Mouse (Mus musculus) limb, embryonic 13.5 days (tissue): Measurements from ENCODE around the gene Odaph. TPM values are rescaled to one million over a fixed set of nuclear protein-coding genes. Genes with fewer than 3 reads are reported as not detected.
"Not testable (repeated sequence)": the region's sequence is repeated elsewhere in the genome, so short reads cannot be mapped to it uniquely, and the experiment has no call there.

Source experiments
- ATAC-seq: fragments of 200-750 bp; cut with Nextera tagmentation; 2 replicates; pipeline ENCODE4 v1.8.0; 2017; ENCODE audit warnings: low read depth, moderate number of reproducible peaks, moderate TSS enrichment; ENCODE audit not compliant: low FRiP score
- H3K27ac ChIP-seq: fragments of 300-500 bp; sonication (generic); 2 replicates; pipeline ENCODE4 v1.5.1; 2015; ENCODE audit warnings: inconsistent platforms, mild to moderate bottlenecking, moderate library complexity
- H3K27me3 ChIP-seq: fragments of 300-500 bp; sonication (generic); 2 replicates; pipeline ENCODE4 v1.6.1; 2015; ENCODE audit warnings: mild to moderate bottlenecking, inconsistent platforms
- H3K36me3 ChIP-seq: fragments of 300-500 bp; sonication (generic); 2 replicates; pipeline ENCODE4 v1.6.1; 2015; ENCODE audit warnings: inconsistent platforms, mild to moderate bottlenecking, moderate library complexity
- H3K4me1 ChIP-seq: fragments of 300-500 bp; sonication (generic); 2 replicates; pipeline ENCODE4 v1.6.1; 2015; ENCODE audit warnings: inconsistent platforms
- H3K4me2 ChIP-seq: fragments of 300-500 bp; sonication (generic); replicated peaks from 2 replicates; pipeline ENCODE4 v1.6.1; 2015; ENCODE audit warnings: inconsistent platforms, mild to moderate bottlenecking, moderate library complexity
- H3K4me3 ChIP-seq: fragments of 300-500 bp; sonication (generic); 2 replicates; pipeline ENCODE4 v1.5.1; 2015; ENCODE audit warnings: moderate library complexity, mild to moderate bottlenecking, inconsistent platforms
- H3K9ac ChIP-seq: fragments of 300-500 bp; sonication (generic); 2 replicates; pipeline ENCODE4 v1.6.1; 2015; ENCODE audit warnings: mild to moderate bottlenecking, inconsistent platforms
- H3K9me3 ChIP-seq: fragments of 300-500 bp; sonication (generic); 2 replicates; pipeline ENCODE4 v1.6.1; 2016; ENCODE audit warnings: inconsistent platforms
- WGBS: fragments of 180-500 bp; shearing (Covaris S2); methylation state at CpG from one replicate; pipeline ENCODE4 v1.1.7; 2015; 5-methylcytosine and 5-hydroxymethylcytosine counted together
- polyA plus RNA-seq: library from polyadenylated mRNA; unstranded; fragments of >200 nt; fragmentation: Nextera tagmentation; extraction: Ambion mirVana; gene quantifications from 2 replicates; pipeline ENCODE4 v1.2.1, GENCODE M21; 2015

Gene Odaph
- not detected in 2 replicates for polyA plus RNA-seq

- 65% methylated on average over 4 of the region's 4 CpGs for WGBS
- H3K9me3 ChIP-seq, result no peaks in the 10 kb centered on the region
- no peak for ATAC-seq
- no peak within 1 kb of the TSS for H3K4me3 ChIP-seq
- H3K4me1 ChIP-seq, result no peaks in the 10 kb centered on the region
- H3K27me3 ChIP-seq, result no peaks in the 10 kb centered on the region
- no peaks in the 10 kb centered on the region for H3K36me3 ChIP-seq
- no peak within 1 kb of the TSS for H3K27ac ChIP-seq
- H3K9ac ChIP-seq, result no peak within 1 kb of the TSS
- H3K4me2 ChIP-seq, result no peak within 1 kb of the TSS
These were observed at the start of gene Odaph for GRCm38 (mm10) chr5:91987236-91987635. TSS of gene Odaph (plus strand) at chr5:91987475.

GRCm38 (mm10) chr5:91945609-91946008, 41.7 kb upstream of the Odaph start:
- 76% methylated on average over 1 of the region's 1 CpGs for WGBS
- peaks cover 44% of the 10 kb centered on the region for H3K36me3 ChIP-seq
- not testable (repeated sequence) for H3K4me3 ChIP-seq, H3K9ac ChIP-seq, H3K27ac ChIP-seq, H3K27me3 ChIP-seq, H3K4me1 ChIP-seq, H3K9me3 ChIP-seq, H3K4me2 ChIP-seq
- ATAC-seq, result 0 out of 2 replicates have a peak, but pooled peaks have one; percentile 37

GRCm38 (mm10) chr5:91947008-91947407, 40.3 kb upstream of the Odaph start:
- 96% methylated on average over 4 of the region's 4 CpGs for WGBS
- peaks cover 51% of the 10 kb centered on the region for H3K36me3 ChIP-seq
- H3K4me1 ChIP-seq, result 0 out of 2 replicates have a peak, but pooled peaks cover 3% of the 10 kb centered on the region
- H3K9ac ChIP-seq, result no peak overlapping the region
- no peaks in the 10 kb centered on the region for H3K27me3 ChIP-seq
- H3K4me3 ChIP-seq, result no peak overlapping the region
- ATAC-seq, result no peak
- H3K27ac ChIP-seq, result no peak overlapping the region
- H3K9me3 ChIP-seq, result no peaks in the 10 kb centered on the region
- H3K4me2 ChIP-seq, result no peak overlapping the region

GRCm38 (mm10) chr5:91949441-91949840, 37.8 kb upstream of the Odaph start:
- H3K27ac ChIP-seq, result no peak overlapping the region
- no peaks in the 10 kb centered on the region for H3K27me3 ChIP-seq
- no peak overlapping the region for H3K4me3 ChIP-seq
- WGBS, result 90% methylated on average over 7 of the region's 7 CpGs
- no peak overlapping the region for H3K9ac ChIP-seq
- ATAC-seq, result no peak
- H3K4me1 ChIP-seq, result no peaks in the 10 kb centered on the region
- H3K4me2 ChIP-seq, result no peak overlapping the region
- peaks cover 64% of the 10 kb centered on the region for H3K36me3 ChIP-seq
- H3K9me3 ChIP-seq, result no peaks in the 10 kb centered on the region

- H3K27me3 ChIP-seq, result no peaks in the 10 kb centered on the region
- no peak overlapping the region for H3K27ac ChIP-seq
- no peaks in the 10 kb centered on the region for H3K9me3 ChIP-seq
- peaks cover 65% of the 10 kb centered on the region for H3K36me3 ChIP-seq
- no peak overlapping the region for H3K9ac ChIP-seq
- no peaks in the 10 kb centered on the region for H3K4me1 ChIP-seq
- H3K4me2 ChIP-seq, result no peak overlapping the region
- no peak for ATAC-seq
- H3K4me3 ChIP-seq, result no peak overlapping the region
These were observed 35.9 kb upstream of the Odaph start for GRCm38 (mm10) chr5:91951404-91951803.

GRCm38 (mm10) chr5:91956991-91957760, 30.1 kb upstream of the Odaph start:
- H3K4me3 ChIP-seq, result no peak overlapping the region
- no peaks in the 10 kb centered on the region for H3K9me3 ChIP-seq
- no peak overlapping the region for H3K9ac ChIP-seq
- H3K27ac ChIP-seq, result no peak overlapping the region
- peaks cover 15% of the 10 kb centered on the region for H3K4me1 ChIP-seq
- no peak overlapping the region for H3K4me2 ChIP-seq
- 88% methylated on average over 3 of the region's 3 CpGs for WGBS
- H3K27me3 ChIP-seq, result no peaks in the 10 kb centered on the region
- peaks cover 41% of the 10 kb centered on the region for H3K36me3 ChIP-seq
- no peak for ATAC-seq

GRCm38 (mm10) chr5:91959096-91959495, 28.2 kb upstream of the Odaph start:
- WGBS, result 80% methylated on average over 1 of the region's 1 CpGs
- H3K27me3 ChIP-seq, result no peaks in the 10 kb centered on the region
- H3K4me3 ChIP-seq, result no peak overlapping the region
- H3K9me3 ChIP-seq, result no peaks in the 10 kb centered on the region
- no peak for ATAC-seq
- peaks cover 28% of the 10 kb centered on the region for H3K36me3 ChIP-seq
- H3K4me2 ChIP-seq, result no peak overlapping the region
- no peak overlapping the region for H3K9ac ChIP-seq
- no peak overlapping the region for H3K27ac ChIP-seq
- peaks cover 22% of the 10 kb centered on the region for H3K4me1 ChIP-seq

GRCm38 (mm10) chr5:91959986-91960385, 27.3 kb upstream of the Odaph start:
- H3K9ac ChIP-seq, result no peak overlapping the region
- H3K4me1 ChIP-seq, result peaks cover 23% of the 10 kb centered on the region
- no peak overlapping the region for H3K4me3 ChIP-seq
- ATAC-seq, result no peak
- 83% methylated on average over 1 of the region's 1 CpGs for WGBS
- no peak overlapping the region for H3K27ac ChIP-seq
- no peaks in the 10 kb centered on the region for H3K9me3 ChIP-seq
- H3K36me3 ChIP-seq, result peaks cover 24% of the 10 kb centered on the region
- no peaks in the 10 kb centered on the region for H3K27me3 ChIP-seq
- H3K4me2 ChIP-seq, result no peak overlapping the region

- WGBS, result 63% methylated on average over 3 of the region's 3 CpGs
- Histone ChIP-seq H3K27ac (0 out of 2 replicates have a peak overlapping the region, but pooled peaks have one; percentile 6), H3K36me3 (peaks cover 21% of the 10 kb centered on the region), H3K9ac (peak overlapping the region; percentile 26; the same call in 1 of the 2 replicates), H3K4me1 (peaks cover 23% of the 10 kb centered on the region), H3K4me2 (peak overlapping the region; percentile 64), H3K27me3 (no peaks in the 10 kb centered on the region), H3K4me3 (peak overlapping the region; percentile 74), H3K9me3 (no peaks in the 10 kb centered on the region)
- ATAC-seq, result no peak
These were observed 26.5 kb upstream of the Odaph start for GRCm38 (mm10) chr5:91960606-91961254.

- WGBS, result 83% methylated on average over 1 of the region's 1 CpGs
- Histone ChIP-seq H3K4me2 (peak overlapping the region; percentile 64), H3K9ac (peak overlapping the region; percentile 79; the same call in 1 of the 2 replicates), H3K4me3 (peak overlapping the region; percentile 74), H3K36me3 (peaks cover 18% of the 10 kb centered on the region), H3K4me1 (peaks cover 23% of the 10 kb centered on the region), H3K27me3 (no peaks in the 10 kb centered on the region), H3K27ac (no peak overlapping the region), H3K9me3 (no peaks in the 10 kb centered on the region)
- no peak for ATAC-seq
These were observed 25.9 kb upstream of the Odaph start for GRCm38 (mm10) chr5:91961370-91961769.

- peak overlapping the region; percentile 64 for H3K4me2 ChIP-seq
- WGBS, result 0% methylated on average over 14 of the region's 14 CpGs
- H3K27me3 ChIP-seq, result no peaks in the 10 kb centered on the region
- H3K36me3 ChIP-seq, result peaks cover 10% of the 10 kb centered on the region
- peak overlapping the region; percentile 79 for H3K9ac ChIP-seq
- no peaks in the 10 kb centered on the region for H3K9me3 ChIP-seq
- peaks cover 23% of the 10 kb centered on the region for H3K4me1 ChIP-seq
- H3K4me3 ChIP-seq, result peak overlapping the region; percentile 74
- peak overlapping the region; percentile 98 for H3K27ac ChIP-seq
- no peak for ATAC-seq
These were observed 25.0 kb upstream of the Odaph start for GRCm38 (mm10) chr5:91962259-91962638.

- peak within 1 kb of the TSS; percentile 98 for H3K27ac ChIP-seq
- no peaks in the 10 kb centered on the region for H3K27me3 ChIP-seq
- H3K9ac ChIP-seq, result peak within 1 kb of the TSS; percentile 79
- under 1% methylated on average over 64 of the region's 65 CpGs for WGBS
- H3K4me1 ChIP-seq, result peaks cover 23% of the 10 kb centered on the region
- peak within 1 kb of the TSS; percentile 74 for H3K4me3 ChIP-seq
- ATAC-seq, result peak; percentile 97
- H3K36me3 ChIP-seq, result peaks cover 4% of the 10 kb centered on the region
- H3K9me3 ChIP-seq, result no peaks in the 10 kb centered on the region
- H3K4me2 ChIP-seq, result peak within 1 kb of the TSS; percentile 66
These were observed 24.4 kb upstream of the Odaph start, which contains the start of gene Rchy1 for GRCm38 (mm10) chr5:91962639-91963440. TSS of gene Rchy1 (minus strand) at chr5:91963068.
